Mouse (Mus musculus) layer of hippocampus, adult 11-12 months (tissue): ENCODE results near the gene Clec18a.
"Not testable (repeated sequence)": the region's sequence is repeated elsewhere in the genome, so short reads cannot be mapped to it uniquely, and the experiment has no call there.

Experiments used
- DNase-seq: peaks from one replicate; pipeline ENCODE4 v3.0.0; 2022; ENCODE audit warnings: low spot score

Clec18a gene

GRCm38 (mm10) chr8:111092326-111092725 is at the start of gene Clec18a:
Gene Clec18a, minus strand, starts transcription at chr8:111092426.
- DNase-seq = not testable (repeated sequence)

GRCm38 (mm10) chr8:111130756-111131155 is 38.5 kb upstream of the Clec18a start:
- no peak for DNase-seq

- DNase-seq = peak; percentile 58
Measured at GRCm38 (mm10) chr8:111119481-111119880, 27.3 kb upstream of the Clec18a start.

- no peak for DNase-seq
Measured at GRCm38 (mm10) chr8:111114891-111115290, 22.7 kb upstream of the Clec18a start.

- DNase-seq = peak; percentile 15
Measured at GRCm38 (mm10) chr8:111094719-111095302, 2.6 kb upstream of the Clec18a start.

- DNase-seq = peak; percentile 89
Measured at GRCm38 (mm10) chr8:111093865-111094718, 1.9 kb upstream of the Clec18a start, which contains the start of gene Pdpr. Gene Pdpr, plus strand, starts transcription at chr8:111094630.

GRCm38 (mm10) chr8:111091706-111092105 is 520 bp downstream of the Clec18a start:
- DNase-seq = no peak

GRCm38 (mm10) chr8:111090126-111090525 is 2.1 kb downstream of the Clec18a start:
- peak; percentile 60 for DNase-seq

- DNase-seq = not testable (repeated sequence)
Measured at GRCm38 (mm10) chr8:111083936-111084335, 8.3 kb downstream of the Clec18a start.

GRCm38 (mm10) chr8:111081580-111082258 is 10.5 kb downstream of the Clec18a start:
- DNase-seq = no peak

- DNase-seq = no peak
Measured at GRCm38 (mm10) chr8:111079861-111080271, 12.4 kb downstream of the Clec18a start.

GRCm38 (mm10) chr8:111079461-111079860 is 12.8 kb downstream of the Clec18a start:
- no peak for DNase-seq

- peak; percentile 73 for DNase-seq
Measured at GRCm38 (mm10) chr8:111075926-111076325, 16.3 kb downstream of the Clec18a start.

- DNase-seq = not testable (repeated sequence)
Measured at GRCm38 (mm10) chr8:111068660-111069059, 23.6 kb downstream of the Clec18a start.

GRCm38 (mm10) chr8:111067439-111067838 is 24.8 kb downstream of the Clec18a start:
- no peak for DNase-seq

- no peak for DNase-seq
Measured at GRCm38 (mm10) chr8:111066308-111066707, 25.9 kb downstream of the Clec18a start.

GRCm38 (mm10) chr8:111062893-111063292 is 29.3 kb downstream of the Clec18a start:
- no peak for DNase-seq

- DNase-seq = peak; percentile 93
Measured at GRCm38 (mm10) chr8:111062072-111062757, 30.0 kb downstream of the Clec18a start.

- DNase-seq = no peak
Measured at GRCm38 (mm10) chr8:111061688-111062071, 30.5 kb downstream of the Clec18a start.

- no peak for DNase-seq
Measured at GRCm38 (mm10) chr8:111058946-111059572, 33.2 kb downstream of the Clec18a start.

GRCm38 (mm10) chr8:111056691-111057293 is 35.4 kb downstream of the Clec18a start:
- DNase-seq = no peak
